Mouse (Mus musculus) adrenal gland, postnatal 14 days (tissue): ENCODE measurements at regions not wholly inside any gene's neighbourhood (a gene's known extent, or its start where the extent isn't known, plus 50 kb on each side); places are given as distances from the start of the nearest gene placed in this dataset.

Experiments used
- DNase-seq: peaks from one replicate; pipeline ENCODE4 v3.0.0; 2021; ENCODE audit warnings: mixed read lengths

- DNase-seq: no peak
These were observed 102.4 kb downstream of the Tmem182 start for GRCm38 (mm10) chr1:40907813-40908212.

- no peak for DNase-seq
These were observed 108.2 kb downstream of the Tmem182 start for GRCm38 (mm10) chr1:40913591-40913990.

DNA sequence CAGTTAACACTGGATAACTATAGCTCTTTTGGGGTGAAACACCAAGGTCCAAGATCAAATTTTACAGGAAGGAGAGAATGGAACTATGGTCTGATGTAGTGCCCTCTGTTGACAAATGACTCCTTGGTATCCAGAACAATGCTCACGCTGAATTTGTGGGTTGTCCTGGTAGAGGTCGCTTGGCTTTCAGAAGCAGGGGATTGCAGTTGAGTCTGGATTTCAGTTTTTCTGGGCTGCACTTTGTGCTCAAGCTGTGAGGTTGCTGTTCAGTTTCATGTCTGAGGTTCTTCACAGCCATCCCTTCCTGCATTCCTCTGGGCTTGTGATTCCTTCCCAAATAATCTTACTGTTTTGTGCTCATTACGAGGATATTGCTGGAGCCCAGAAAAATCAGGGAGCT lies 118.9 kb downstream of the Tmem182 start:
- DNase-seq: no peak

GRCm38 (mm10) chr1:40924780-40925179 lies 119.4 kb downstream of the Tmem182 start:
- no peak for DNase-seq

GRCm38 (mm10) chr1:40931374-40931773 lies 126.0 kb downstream of the Tmem182 start:
- DNase-seq: no peak

- no peak for DNase-seq
These were observed 131.3 kb downstream of the Tmem182 start for GRCm38 (mm10) chr1:40936729-40937128.

DNA sequence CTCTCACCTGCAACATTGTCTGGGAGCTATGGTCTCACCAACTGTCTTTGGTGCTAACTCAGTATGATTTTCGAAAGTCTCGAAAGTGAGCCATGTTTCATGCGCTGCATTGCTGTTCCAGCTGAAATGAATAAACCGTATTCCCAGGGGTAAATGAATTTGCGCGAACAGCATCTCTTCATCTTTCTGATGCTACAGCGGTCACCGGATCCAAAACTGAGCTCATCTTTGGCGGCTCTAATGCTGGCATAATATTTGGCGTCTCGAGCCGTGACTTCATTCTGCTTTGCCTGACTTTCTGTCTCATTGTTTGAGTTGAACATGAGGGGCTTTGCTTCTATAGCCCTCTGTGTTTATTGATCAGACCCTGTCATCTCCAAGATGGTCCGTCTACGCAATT lies 137.3 kb downstream of the Tmem182 start:
- DNase-seq: no peak

GRCm38 (mm10) chr1:40943165-40943564 lies 137.8 kb downstream of the Tmem182 start:
- no peak for DNase-seq

GRCm38 (mm10) chr1:40950641-40951040 lies 145.2 kb downstream of the Tmem182 start:
- no peak for DNase-seq

GRCm38 (mm10) chr1:40954720-40955163 lies 149.3 kb downstream of the Tmem182 start:
- no peak for DNase-seq

DNA sequence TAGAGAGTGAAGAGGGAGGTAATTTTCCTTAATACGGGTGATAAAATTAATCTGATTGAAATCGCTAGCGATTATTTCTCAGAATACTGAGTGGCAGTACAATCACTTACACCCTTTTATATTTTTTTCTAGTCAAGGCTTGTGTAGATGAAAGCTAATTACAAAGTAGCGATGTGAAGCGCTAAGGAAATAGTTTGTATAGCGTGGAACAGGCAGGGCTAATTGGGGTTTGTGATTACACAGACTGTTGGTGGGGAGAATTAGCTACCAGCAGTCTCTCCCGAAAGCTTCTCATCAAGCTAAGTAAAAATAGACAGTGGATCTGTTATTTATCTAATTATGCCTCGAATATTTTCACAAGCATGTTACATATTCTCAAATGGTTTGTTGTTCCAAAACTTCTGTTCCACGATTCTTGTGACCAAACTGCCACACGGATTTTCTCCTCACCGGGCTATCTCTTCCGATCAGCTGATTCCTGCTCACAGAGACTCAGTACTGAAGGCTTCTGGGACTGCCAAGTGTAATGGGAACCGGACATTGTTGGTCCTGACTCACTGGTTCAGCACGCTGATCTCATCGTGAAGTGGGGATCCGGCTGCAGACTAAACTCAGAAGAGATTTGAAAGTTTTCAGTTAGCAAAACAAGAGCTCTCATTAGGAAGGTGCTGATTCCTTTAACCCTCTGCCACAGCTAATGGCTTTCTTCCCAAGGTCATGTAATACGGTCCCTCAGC lies 162.5 kb downstream of the Tmem182 start:
- no peak for DNase-seq

GRCm38 (mm10) chr1:40983762-40984161 lies 178.4 kb downstream of the Tmem182 start:
- no peak for DNase-seq

GRCm38 (mm10) chr1:40993327-40993726 lies 187.9 kb downstream of the Tmem182 start:
- DNase-seq: no peak

- no peak for DNase-seq
These were observed 196.0 kb downstream of the Tmem182 start for GRCm38 (mm10) chr1:41001154-41001949.

DNA sequence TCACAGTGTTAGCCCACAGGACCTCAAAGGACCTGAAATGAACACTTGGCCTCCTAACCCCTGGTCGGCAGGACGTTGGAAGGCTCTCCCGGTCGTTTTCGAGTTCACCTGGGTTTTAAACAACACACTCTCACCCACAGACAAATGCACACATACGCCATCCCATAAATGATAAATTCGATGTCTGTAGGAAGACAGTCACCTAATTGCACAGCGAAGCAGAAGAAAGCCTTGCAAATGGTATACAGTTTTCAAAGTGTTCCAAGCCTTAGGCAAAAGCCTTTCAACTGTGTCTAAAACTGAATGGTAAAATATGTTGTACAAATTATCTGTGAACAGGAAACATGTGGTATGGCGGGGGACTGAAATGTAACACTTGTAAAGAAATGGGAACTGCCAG lies 196.6 kb downstream of the Tmem182 start:
- DNase-seq: no peak

DNA sequence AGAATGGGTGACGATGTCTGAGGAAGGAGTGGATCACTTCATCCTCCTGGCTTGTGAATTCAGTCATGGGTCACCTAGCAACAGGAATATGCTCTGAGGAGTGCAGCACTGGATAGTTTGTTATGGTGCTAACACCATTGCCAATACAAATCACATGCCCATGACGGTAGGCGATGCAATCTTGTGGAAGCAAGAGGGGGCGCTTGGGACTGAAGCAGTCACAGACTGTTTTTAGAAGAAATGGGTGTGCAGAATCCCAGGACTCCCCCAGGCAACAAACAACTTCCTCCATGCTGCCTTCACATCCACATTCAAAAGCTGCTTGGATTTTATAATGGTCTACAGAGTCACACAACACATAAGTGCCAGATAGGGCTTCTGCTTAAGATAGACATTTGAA lies 221.5 kb downstream of the Tmem182 start:
- no peak for DNase-seq

- DNase-seq: no peak
These were observed 222.2 kb downstream of the Tmem182 start for GRCm38 (mm10) chr1:41027540-41027978.

DNA sequence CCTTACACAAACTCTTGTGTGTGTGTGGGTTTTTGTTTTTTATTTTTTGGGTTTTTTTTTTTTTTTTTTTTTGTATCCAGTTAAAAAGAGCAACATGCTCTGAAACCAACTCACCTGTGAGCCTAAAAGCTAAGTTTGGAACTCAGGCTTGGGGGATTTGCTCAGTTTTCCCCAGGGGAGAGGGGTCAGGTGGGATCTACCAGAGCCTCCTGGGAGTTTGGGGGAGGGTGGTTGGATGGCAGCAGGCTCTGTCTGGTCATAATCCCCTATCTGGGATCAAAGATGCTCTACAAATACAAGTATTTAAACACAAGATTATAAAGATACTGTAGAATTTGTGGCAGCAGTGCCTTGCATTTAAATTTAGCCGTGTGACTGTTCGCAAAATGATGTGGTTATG lies 222.6 kb downstream of the Tmem182 start:
- no peak for DNase-seq

GRCm38 (mm10) chr1:41035085-41035880 lies 229.9 kb downstream of the Tmem182 start:
- no peak for DNase-seq

GRCm38 (mm10) chr1:41036940-41037339 lies 231.5 kb downstream of the Tmem182 start:
- no peak for DNase-seq

DNA sequence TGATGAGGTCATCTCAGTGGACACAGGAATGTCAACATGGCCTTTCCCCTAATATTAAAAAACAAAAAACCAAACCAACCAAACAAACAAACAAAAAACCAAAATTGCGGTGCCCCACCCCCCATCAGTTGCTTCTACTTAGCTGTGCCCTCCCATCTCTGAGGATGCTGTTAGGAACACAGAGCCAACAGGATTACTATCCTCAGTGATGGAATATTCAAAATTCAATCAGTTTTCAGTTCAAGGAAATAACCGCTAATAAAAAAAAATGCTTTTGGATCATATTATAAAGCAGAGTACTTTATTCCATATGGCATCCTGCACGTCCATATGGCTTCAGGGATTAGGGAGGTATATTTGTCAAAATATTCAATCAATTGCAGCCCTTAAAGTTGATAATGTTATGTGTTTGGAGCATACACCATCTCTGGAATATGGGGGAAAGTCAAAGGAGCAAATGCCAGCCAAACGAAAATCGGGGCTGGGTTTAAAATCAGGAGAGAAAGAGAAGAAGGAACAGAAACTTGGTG lies 249.1 kb downstream of the Tmem182 start:
- no peak for DNase-seq

DNA sequence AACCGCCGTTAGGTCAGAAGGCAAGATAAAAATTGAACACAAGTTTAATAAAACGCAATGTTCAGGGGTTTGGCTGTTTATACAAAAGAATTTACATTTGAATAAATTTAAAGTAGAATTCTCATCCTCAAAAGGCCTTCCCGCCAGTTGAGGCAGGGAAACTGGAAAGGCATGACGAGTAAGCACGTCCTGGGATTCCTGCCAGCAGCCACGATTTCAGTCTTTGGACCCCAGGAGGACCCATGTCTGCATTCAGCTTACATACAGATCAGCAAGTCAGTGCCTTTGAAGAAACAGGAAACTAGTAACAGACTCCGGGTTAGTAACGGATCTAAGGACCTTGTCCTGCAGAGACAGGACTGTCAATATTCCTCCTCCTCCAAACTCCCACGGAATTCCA lies 250.4 kb downstream of the Tmem182 start:
- DNase-seq: no peak

GRCm38 (mm10) chr1:41065130-41065529 lies 259.7 kb downstream of the Tmem182 start:
- DNase-seq: no peak
